Mouse (Mus musculus): ENCODE data around the gene Fam163b. TPM values are rescaled to one million over a fixed set of nuclear protein-coding genes. Genes with fewer than 3 reads are reported as not detected.

Fam163b gene
- polyA plus RNA-seq, 1 experiment from 2014 or later: 5.4 TPM

DNA sequence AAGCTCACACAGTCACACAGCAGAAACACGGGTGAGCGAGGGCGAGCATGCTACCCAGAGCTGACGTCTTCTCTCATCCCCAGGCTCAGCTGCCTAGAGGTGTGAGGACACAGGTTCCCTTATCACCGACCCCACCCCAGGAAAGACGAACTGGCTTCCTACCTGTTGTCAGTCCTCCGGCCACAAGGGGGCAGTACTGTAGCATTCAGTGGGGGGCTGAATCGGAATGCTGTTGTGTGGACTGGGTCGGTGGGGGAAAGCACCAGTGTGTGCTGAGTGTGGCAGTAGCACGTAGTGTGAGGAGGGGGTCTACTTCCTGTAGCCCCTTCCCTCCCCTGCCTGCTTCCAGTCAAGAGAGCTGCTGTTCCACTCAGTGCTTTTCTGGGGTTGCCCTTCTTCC lies 16.3 kb downstream of the Fam163b start:
- Histone ChIP-seq H3K27me3 (replicated peaks) (no peaks in the 10 kb centered on the region), H3K36me3 (replicated peaks) (no peaks in the 10 kb centered on the region), H3K4me2 (no peak overlapping the region), H3K9ac (no peak overlapping the region), H3K9me3 (no peaks in the 10 kb centered on the region), H3K4me1 (peaks cover 15% of the 10 kb centered on the region), H3K4me3 (no peak overlapping the region), H3K27ac (no peak overlapping the region)
- no peak for ATAC-seq (replicated peaks)
- WGBS: 42% methylated on average over 10 of the region's 10 CpGs

DNA sequence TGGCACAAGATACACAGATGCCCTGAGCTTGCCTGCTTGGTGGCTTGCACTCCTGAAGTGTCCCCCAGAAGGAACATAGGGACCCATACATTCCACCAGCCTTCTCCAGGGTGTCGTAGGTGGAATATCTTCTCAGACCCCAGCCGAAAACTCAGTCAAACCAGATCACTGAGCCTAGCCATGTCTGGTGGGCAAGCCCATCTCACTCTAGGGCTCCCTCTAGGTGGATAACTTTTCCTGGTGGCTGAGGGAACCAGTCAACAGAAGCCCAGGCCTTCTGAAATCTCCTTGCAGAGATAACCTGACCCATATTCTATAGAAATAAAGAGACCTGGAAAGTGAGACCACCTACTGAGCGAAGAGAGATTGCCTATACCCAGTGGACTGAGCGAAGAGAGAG lies 19.2 kb downstream of the Fam163b start:
- Histone ChIP-seq H3K9me3 (no peaks in the 10 kb centered on the region), H3K27me3 (replicated peaks) (no peaks in the 10 kb centered on the region), H3K9ac (no peak overlapping the region), H3K27ac (no peak overlapping the region), H3K36me3 (replicated peaks) (no peaks in the 10 kb centered on the region), H3K4me3 (no peak overlapping the region), H3K4me1 (peaks cover 15% of the 10 kb centered on the region), H3K4me2 (no peak overlapping the region)
- WGBS: 91% methylated on average over 4 of the region's 4 CpGs
- ATAC-seq (replicated peaks): no peak

DNA sequence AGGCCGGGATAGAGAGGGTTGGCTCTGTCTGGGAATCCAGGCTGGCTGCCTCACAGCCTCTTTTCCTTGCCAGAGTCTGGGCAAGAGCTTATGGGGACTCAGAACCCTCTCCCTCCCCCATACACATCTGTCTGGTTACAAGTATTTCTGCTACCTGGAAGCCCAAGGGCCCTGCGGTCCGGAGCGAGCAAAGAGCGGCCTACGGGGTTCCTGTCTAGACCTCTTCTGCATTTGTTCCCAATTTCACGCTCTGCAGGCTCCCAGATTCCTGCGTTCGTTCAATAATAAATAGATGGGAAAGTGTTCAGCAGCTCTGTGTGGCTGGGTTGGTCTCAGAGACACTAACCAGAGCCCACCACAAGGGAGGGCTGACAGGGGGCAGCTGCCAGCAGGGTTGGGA lies 19.7 kb downstream of the Fam163b start:
- no peak overlapping the region for H3K27ac ChIP-seq
- 22% methylated on average over 9 of the region's 9 CpGs for WGBS
- ATAC-seq (replicated peaks): no peak

DNA sequence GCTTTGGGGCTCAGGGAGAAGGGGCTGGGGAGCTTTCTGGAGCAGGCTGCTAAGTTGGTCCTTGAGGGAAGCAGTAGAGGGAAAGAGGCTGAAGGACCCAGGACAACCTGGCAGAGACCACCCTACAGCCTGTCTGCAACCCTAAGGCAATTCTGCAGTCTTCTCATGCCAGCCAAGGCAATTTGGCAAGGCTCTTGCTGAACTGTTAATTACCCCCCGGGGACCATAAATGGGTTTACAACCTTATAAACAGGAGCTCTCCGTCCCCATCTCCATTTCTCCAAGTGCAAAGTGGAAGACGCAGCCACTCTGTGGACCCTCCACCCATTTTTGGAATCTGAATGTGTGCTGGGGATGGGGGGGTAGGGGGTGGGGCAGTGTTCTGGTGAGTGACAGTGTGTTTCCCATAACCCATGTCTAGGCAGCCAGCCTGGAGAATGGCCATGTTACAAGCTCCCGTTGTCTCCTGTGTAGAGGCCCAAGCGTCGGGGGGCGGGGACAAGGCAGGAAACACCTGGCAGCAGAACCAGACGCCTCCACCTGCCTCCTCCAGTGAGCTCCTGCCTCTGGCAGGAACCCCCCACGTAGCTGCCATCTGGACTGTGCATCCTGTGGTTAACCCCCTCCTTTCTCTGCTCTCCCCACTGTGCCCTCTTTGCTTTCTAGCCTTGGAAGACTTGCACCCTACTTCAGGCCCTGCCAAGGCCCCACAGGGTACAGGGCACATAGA lies 20.5 kb downstream of the Fam163b start:
- Histone ChIP-seq H3K27me3 (replicated peaks) (no peaks in the 10 kb centered on the region), H3K4me3 (no peak overlapping the region)

More for the DNA sequence above, 19.7 kb downstream of the Fam163b start:
- Histone ChIP-seq H3K27me3 (replicated peaks) (no peaks in the 10 kb centered on the region), H3K4me2 (no peak overlapping the region), H3K4me1 (peaks cover 15% of the 10 kb centered on the region), H3K9ac (no peak overlapping the region), H3K4me3 (no peak overlapping the region), H3K9me3 (no peaks in the 10 kb centered on the region), H3K36me3 (replicated peaks) (no peaks in the 10 kb centered on the region)

DNA sequence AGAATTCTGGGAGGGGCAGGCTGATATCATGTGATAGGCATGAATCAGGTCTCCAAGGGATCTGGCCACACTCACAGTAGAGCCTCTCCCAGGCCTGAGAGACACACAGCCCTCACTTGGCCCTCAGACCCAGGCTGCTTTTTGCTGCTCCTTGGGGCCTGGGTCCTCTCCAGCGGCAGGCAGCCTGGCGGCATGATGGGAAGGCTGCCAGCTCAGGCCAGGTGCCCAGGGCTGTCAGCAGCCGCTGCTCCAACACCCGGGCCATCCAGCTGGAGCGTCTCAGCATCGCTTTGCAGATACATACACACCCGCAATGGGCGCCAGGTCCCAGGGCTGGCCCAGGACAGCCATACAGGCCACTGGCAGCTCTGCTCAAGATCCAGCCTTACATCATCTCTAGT lies 22.1 kb downstream of the Fam163b start:
- WGBS: 83% methylated on average over 8 of the region's 8 CpGs
- H3K4me3 ChIP-seq: no peak overlapping the region

More for the DNA sequence above, 20.5 kb downstream of the Fam163b start:
- Histone ChIP-seq H3K4me1 (peaks cover 15% of the 10 kb centered on the region), H3K36me3 (replicated peaks) (no peaks in the 10 kb centered on the region), H3K4me2 (no peak overlapping the region), H3K27ac (peak overlapping the region; percentile 15; the same call in 1 of the 2 replicates), H3K9ac (no peak overlapping the region), H3K9me3 (no peaks in the 10 kb centered on the region)
- 39% methylated on average over 9 of the region's 9 CpGs for WGBS
- no peak for ATAC-seq (replicated peaks)

DNA sequence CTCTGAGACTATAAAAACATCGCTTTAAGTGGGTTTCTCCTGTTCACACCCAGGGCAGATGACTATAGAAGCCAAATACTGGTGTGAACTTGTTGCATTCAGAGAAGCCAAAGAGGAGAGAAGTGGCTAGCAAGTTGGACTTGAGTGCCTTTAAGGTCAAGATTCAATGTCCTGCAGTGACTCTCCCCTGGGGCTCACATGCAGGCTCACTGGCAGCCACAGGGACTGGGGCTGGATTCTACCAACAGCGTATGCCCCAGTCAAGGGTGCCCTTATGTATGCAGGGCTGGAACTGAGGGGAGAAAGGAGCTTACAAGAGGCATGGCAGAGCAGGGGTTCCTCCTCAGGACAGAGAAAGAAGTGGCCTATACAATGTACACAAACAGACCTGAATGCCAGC lies 22.5 kb downstream of the Fam163b start:
- ATAC-seq (replicated peaks): no peak
- no peak overlapping the region for H3K4me3 ChIP-seq
- no peak overlapping the region for H3K9ac ChIP-seq
- WGBS: 83% methylated on average over 2 of the region's 2 CpGs
- no peak overlapping the region for H3K27ac ChIP-seq
- peaks cover 15% of the 10 kb centered on the region for H3K4me1 ChIP-seq
- no peaks in the 10 kb centered on the region for H3K9me3 ChIP-seq
- H3K4me2 ChIP-seq: no peak overlapping the region
- H3K36me3 ChIP-seq (replicated peaks): no peaks in the 10 kb centered on the region
- H3K27me3 ChIP-seq (replicated peaks): no peaks in the 10 kb centered on the region

More for the DNA sequence above, 22.1 kb downstream of the Fam163b start:
- Histone ChIP-seq H3K36me3 (replicated peaks) (no peaks in the 10 kb centered on the region), H3K27me3 (replicated peaks) (no peaks in the 10 kb centered on the region), H3K27ac (no peak overlapping the region), H3K4me2 (no peak overlapping the region), H3K9ac (no peak overlapping the region), H3K4me1 (peaks cover 15% of the 10 kb centered on the region), H3K9me3 (no peaks in the 10 kb centered on the region)
- no peak for ATAC-seq (replicated peaks)

DNA sequence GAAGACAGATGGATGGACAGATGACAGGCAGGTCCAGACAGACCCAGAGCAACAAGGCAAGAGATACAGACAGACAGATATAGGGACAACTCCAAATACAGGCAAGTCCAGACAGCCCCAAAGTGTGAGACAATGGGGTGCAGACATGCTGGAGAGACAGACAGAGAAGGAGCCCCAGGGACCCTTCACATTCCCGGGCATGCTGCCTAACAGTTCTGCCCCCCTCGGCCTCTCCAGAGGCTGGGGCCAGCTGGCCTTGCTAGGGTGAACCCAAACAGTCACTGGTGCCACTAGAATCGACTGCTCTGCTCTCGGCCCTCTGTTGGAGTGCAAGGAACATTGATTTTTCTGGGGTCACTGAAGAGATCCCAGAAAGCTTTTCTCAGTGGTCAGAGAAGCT lies 23.8 kb downstream of the Fam163b start:
- WGBS: 68% methylated on average over 4 of the region's 4 CpGs

DNA sequence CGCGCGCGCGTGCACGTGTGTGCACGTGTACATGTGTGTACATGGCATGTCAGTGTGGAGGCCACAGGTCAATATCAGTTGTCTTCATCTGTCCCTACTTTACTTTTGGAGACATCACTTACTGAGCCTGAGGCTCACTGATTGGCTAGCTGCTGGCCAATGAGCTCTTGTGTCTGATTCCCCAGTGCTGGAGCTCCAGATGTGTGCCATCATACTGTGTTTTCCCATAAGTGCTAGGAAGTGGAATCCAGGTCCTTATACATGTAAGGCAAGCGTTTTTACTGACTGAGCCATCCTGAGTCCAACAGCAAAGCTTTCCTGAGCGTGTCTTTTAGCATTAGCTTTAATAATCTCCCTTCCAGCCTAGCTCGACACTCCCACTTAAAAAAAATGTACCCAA lies 28.1 kb downstream of the Fam163b start:
- 90% methylated on average over 10 of the region's 10 CpGs for WGBS
- Histone ChIP-seq H3K4me2 (no peak overlapping the region), H3K36me3 (replicated peaks) (no peaks in the 10 kb centered on the region), H3K27ac (no peak overlapping the region), H3K27me3 (replicated peaks) (no peaks in the 10 kb centered on the region), H3K9me3 (no peaks in the 10 kb centered on the region), H3K4me1 (no peaks in the 10 kb centered on the region), H3K4me3 (no peak overlapping the region), H3K9ac (no peak overlapping the region)
- ATAC-seq (replicated peaks): no peak

More for the DNA sequence above, 23.8 kb downstream of the Fam163b start:
- Histone ChIP-seq H3K4me3 (no peak overlapping the region), H3K4me1 (peaks cover 15% of the 10 kb centered on the region), H3K9me3 (no peaks in the 10 kb centered on the region), H3K9ac (no peak overlapping the region), H3K36me3 (replicated peaks) (no peaks in the 10 kb centered on the region), H3K27me3 (replicated peaks) (no peaks in the 10 kb centered on the region), H3K4me2 (no peak overlapping the region), H3K27ac (no peak overlapping the region)
- no peak for ATAC-seq (replicated peaks)

DNA sequence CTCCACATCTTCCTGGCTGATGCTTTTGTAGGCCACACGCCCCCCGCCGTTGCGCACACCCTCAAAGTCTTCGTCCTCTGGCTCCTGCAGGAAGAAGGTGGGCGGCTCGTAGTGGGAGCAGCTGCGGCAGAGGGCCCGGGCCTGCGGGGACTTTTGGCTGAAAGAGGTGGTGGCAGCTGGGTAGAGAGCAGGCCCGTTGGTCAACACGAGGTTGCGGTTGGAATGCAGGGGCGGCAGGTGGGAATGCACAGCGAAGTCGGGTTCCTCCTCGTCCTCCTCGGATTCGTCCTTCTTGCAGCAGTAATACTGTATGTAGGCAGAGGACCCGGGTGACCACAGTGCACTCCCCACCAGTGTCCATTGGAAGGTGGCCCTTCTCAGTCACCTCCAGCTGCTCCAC lies 29.7 kb downstream of the Fam163b start:
- H3K9ac ChIP-seq: no peak overlapping the region
- no peaks in the 10 kb centered on the region for H3K4me1 ChIP-seq
- no peaks in the 10 kb centered on the region for H3K27me3 ChIP-seq (replicated peaks)
- no peak overlapping the region for H3K4me3 ChIP-seq
- WGBS: 70% methylated on average over 20 of the region's 20 CpGs
- no peaks in the 10 kb centered on the region for H3K9me3 ChIP-seq
- H3K36me3 ChIP-seq (replicated peaks): no peaks in the 10 kb centered on the region
- no peak for ATAC-seq (replicated peaks)
- no peak overlapping the region for H3K27ac ChIP-seq
- H3K4me2 ChIP-seq: no peak overlapping the region

DNA sequence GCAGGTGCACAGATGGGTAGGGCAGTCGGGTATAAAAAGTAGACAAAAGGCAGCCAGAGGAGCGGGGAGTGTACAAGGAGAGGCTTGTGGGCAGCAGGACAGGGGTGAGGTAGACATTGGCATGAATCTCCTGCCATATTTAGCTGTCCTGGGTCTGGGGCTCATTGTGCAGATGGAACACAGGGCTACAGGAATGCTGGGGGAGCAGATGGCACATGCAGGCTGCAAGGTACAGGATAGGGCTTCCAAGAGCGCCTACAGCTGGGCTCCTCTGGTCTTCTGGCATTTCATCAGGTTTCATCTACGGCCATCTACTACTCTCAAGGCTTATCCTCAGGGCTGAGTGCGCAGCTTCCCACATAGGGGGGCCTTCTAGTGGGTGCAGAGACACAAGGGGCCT lies 33.2 kb downstream of the Fam163b start:
- Histone ChIP-seq H3K4me3 (no peak overlapping the region), H3K4me2 (no peak overlapping the region), H3K27me3 (replicated peaks) (no peaks in the 10 kb centered on the region), H3K9ac (no peak overlapping the region), H3K27ac (no peak overlapping the region), H3K4me1 (peaks cover under 1% of the 10 kb centered on the region; the same call in 1 of the 2 replicates), H3K36me3 (replicated peaks) (no peaks in the 10 kb centered on the region), H3K9me3 (no peaks in the 10 kb centered on the region)
- no peak for ATAC-seq (replicated peaks)
- WGBS: 79% methylated on average over 5 of the region's 5 CpGs

DNA sequence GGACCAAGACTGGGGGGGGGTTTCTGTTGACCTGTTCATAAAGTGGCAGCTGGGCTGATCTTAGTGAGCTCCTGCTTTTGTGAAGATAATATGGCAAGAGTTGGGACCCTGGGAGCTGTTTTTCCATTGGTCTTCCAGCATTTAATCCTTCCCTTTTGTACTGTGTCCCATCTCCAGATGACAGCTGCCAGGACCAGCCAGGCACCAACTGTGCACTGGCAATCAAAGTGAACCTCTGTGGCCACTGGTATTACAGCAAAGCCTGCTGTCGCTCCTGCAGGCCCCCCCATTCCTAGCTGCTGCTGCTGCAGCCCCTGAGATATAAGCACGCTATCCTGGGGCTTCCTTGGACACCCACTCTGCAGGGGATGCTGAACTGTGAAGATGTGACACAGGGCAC lies 34.1 kb downstream of the Fam163b start:
- H3K4me3 ChIP-seq: no peak overlapping the region
- no peaks in the 10 kb centered on the region for H3K36me3 ChIP-seq (replicated peaks)
- no peaks in the 10 kb centered on the region for H3K27me3 ChIP-seq (replicated peaks)
- no peak overlapping the region for H3K4me2 ChIP-seq
- no peaks in the 10 kb centered on the region for H3K9me3 ChIP-seq
- 62% methylated on average over 2 of the region's 2 CpGs for WGBS
- no peak for ATAC-seq (replicated peaks)
- H3K9ac ChIP-seq: no peak overlapping the region
- H3K27ac ChIP-seq: no peak overlapping the region
- peaks cover 7% of the 10 kb centered on the region for H3K4me1 ChIP-seq

DNA sequence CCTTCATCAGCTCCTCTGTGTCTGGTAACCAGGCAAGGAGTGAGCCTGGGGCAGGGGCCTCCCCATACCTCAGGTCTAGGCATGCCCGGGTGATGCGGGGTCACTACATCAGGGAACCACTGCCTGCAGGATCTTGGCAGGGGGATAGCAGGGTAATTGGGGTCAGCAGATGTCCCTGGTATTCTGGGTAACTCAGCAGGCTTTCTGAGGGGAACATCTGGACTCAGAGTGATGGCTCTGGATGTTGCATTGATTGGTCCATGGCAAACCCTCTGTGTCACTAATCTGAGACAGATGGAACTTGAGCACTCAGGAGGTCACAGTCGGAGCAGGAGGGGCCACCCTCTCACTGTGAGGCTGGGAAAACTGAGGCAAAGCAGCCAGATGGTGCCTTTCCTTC lies 35.5 kb downstream of the Fam163b start:
- Histone ChIP-seq H3K27ac (no peak overlapping the region), H3K9ac (no peak overlapping the region), H3K4me2 (no peak overlapping the region), H3K36me3 (replicated peaks) (no peaks in the 10 kb centered on the region), H3K9me3 (no peaks in the 10 kb centered on the region), H3K27me3 (replicated peaks) (no peaks in the 10 kb centered on the region), H3K4me1 (peaks cover 7% of the 10 kb centered on the region), H3K4me3 (no peak overlapping the region)
- 70% methylated on average over 3 of the region's 3 CpGs for WGBS
- ATAC-seq (replicated peaks): no peak

DNA sequence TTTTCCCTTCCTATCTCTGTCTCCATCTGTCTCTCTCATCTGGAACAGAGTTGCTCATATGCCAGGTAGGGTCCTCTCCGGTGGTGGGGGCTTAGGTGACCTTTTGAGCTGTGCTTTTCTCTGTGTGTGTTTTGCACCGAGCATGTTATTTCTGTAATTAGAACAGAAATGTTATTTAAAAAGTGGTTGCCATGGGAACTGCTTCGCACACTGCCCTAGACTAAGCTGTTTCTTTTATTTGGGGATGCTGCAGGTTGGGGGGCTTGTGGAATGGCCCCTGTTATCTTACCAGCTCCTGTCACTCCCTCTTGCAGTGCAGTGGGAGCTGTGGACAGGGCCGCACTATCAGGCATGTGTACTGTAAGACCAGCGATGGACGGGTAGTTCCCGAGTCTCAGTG lies 38.7 kb downstream of the Fam163b start:
- peak; percentile 39; the same call in 1 of the 2 replicates for ATAC-seq (replicated peaks)
- Histone ChIP-seq H3K4me2 (no peak overlapping the region), H3K27ac (0 out of 2 replicates have a peak overlapping the region, but pooled peaks have one; percentile 30), H3K4me1 (peaks cover 7% of the 10 kb centered on the region), H3K36me3 (replicated peaks) (no peaks in the 10 kb centered on the region), H3K27me3 (replicated peaks) (no peaks in the 10 kb centered on the region), H3K9me3 (no peaks in the 10 kb centered on the region), H3K9ac (no peak overlapping the region), H3K4me3 (no peak overlapping the region)
- WGBS: 52% methylated on average over 7 of the region's 7 CpGs
